In the genomic region with DNA sequence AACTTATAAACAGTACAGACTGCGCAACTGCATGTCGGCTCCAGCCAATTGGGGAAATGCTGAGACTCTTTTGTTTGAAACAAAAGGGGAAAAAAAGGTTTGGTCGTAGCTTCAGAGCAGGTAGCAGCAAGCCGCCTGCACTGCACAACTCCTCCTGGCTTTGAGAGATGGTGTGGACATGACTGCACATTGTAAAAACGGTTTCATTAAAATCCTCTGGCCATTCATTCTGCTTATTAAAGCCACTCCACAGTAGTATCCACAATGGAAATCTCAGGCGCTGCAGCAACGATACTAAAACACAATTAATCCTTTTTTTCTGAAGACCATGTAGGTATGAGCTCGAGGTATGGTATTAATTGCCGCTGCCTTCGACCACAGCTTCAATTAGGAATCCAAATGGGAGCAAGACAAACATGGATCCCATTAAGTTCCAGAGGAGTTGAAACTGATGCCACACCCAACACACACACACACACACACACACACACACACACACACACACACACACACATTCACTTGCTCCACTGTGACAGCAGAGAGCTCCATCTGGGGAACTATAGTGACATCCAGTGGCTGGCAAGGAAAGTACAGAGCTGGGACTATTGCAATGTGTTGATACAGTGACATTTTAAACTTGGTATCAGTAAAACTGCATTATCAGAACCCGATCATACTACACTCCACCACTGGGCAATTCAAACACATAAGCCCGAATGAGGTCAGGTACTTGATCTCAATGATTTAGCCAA, we compare ENCODE assay signal across 8 mouse cellular contexts.
DNase-seq lines count a peak whose midpoint lies in the region; ATAC-seq and TF ChIP-seq lines count a peak whose summit lies in the region.

No protein-coding gene starts in this region.

- no peak for TF ChIP-seq POLR2A in liver, adult 2 months (IDR thresholded peaks at IDR 0.05; ENCODE audit: extremely low read depth, insufficient read depth, low read length)

- no peak overlapping the region for H3K4me2 ChIP-seq in liver, embryonic 12.5 days
- H3K4me2 ChIP-seq in embryonic facial prominence, embryonic 12.5 days (replicated peaks), result 0 out of 2 replicates have a peak overlapping the region, but pooled peaks have one; percentile 11
- no peak overlapping the region for H3K4me2 ChIP-seq in hindbrain, embryonic 14.5 days (replicated peaks)
- no peak overlapping the region for H3K4me2 ChIP-seq in midbrain, embryonic 15.5 days

- H3K4me3 ChIP-seq in liver, adult 2 months (ENCODE audit: insufficient read depth, low read depth, low read length), result no peak overlapping the region
- H3K4me3 ChIP-seq in liver, embryonic 12.5 days, result no peak overlapping the region
- no peak overlapping the region for H3K4me3 ChIP-seq in embryonic facial prominence, embryonic 12.5 days
- no peak overlapping the region for H3K4me3 ChIP-seq in hindbrain, embryonic 14.5 days (replicated peaks; ENCODE audit: low read length)
- no peak overlapping the region for H3K4me3 ChIP-seq in midbrain, embryonic 15.5 days
- no peak overlapping the region for H3K4me3 ChIP-seq in heart, embryonic 10.5 days

- no peaks in the 10 kb centered on the region for H3K27me3 ChIP-seq in liver, adult 2 months (ENCODE audit: control insufficient read depth, insufficient read depth, low read length)
- H3K27me3 ChIP-seq in liver, embryonic 12.5 days (replicated peaks), result no peaks in the 10 kb centered on the region
- no peaks in the 10 kb centered on the region for H3K27me3 ChIP-seq in embryonic facial prominence, embryonic 12.5 days
- no peaks in the 10 kb centered on the region for H3K27me3 ChIP-seq in hindbrain, embryonic 14.5 days (ENCODE audit: control insufficient read depth, insufficient read depth, low read length)
- H3K27me3 ChIP-seq in midbrain, embryonic 15.5 days (replicated peaks), result no peaks in the 10 kb centered on the region
- H3K27me3 ChIP-seq in heart, embryonic 10.5 days (ENCODE audit: insufficient read depth, poor library complexity, severe bottlenecking), result no peaks in the 10 kb centered on the region

- 0 out of 2 replicates have a peak, but pooled peaks cover 4% of the 10 kb centered on the region for H3K4me1 ChIP-seq in liver, adult 2 months (ENCODE audit: control insufficient read depth, insufficient read depth, low read length)
- H3K4me1 ChIP-seq in liver, embryonic 12.5 days, result no peaks in the 10 kb centered on the region
- H3K4me1 ChIP-seq in embryonic facial prominence, embryonic 12.5 days, result no peaks in the 10 kb centered on the region
- H3K4me1 ChIP-seq in hindbrain, embryonic 14.5 days (replicated peaks; ENCODE audit: control insufficient read depth, insufficient read depth, low read length), result no peaks in the 10 kb centered on the region
- no peaks in the 10 kb centered on the region for H3K4me1 ChIP-seq in midbrain, embryonic 15.5 days
- H3K4me1 ChIP-seq in heart, embryonic 10.5 days, result no peaks in the 10 kb centered on the region

- H3K36me3 ChIP-seq in liver, adult 2 months (ENCODE audit: control insufficient read depth, insufficient read depth, low read length), result peaks cover 12% of the 10 kb centered on the region
- H3K36me3 ChIP-seq in liver, embryonic 12.5 days, result no peaks in the 10 kb centered on the region
- H3K36me3 ChIP-seq in embryonic facial prominence, embryonic 12.5 days, result no peaks in the 10 kb centered on the region
- H3K36me3 ChIP-seq in hindbrain, embryonic 14.5 days (replicated peaks; ENCODE audit: control insufficient read depth, insufficient read depth), result no peaks in the 10 kb centered on the region
- no peaks in the 10 kb centered on the region for H3K36me3 ChIP-seq in midbrain, embryonic 15.5 days (replicated peaks)
- H3K36me3 ChIP-seq in heart, embryonic 10.5 days, result no peaks in the 10 kb centered on the region

- no peaks in the 10 kb centered on the region for H3K9me3 ChIP-seq in liver, embryonic 12.5 days (replicated peaks)
- H3K9me3 ChIP-seq in embryonic facial prominence, embryonic 12.5 days, result no peaks in the 10 kb centered on the region
- no peaks in the 10 kb centered on the region for H3K9me3 ChIP-seq in hindbrain, embryonic 14.5 days (ENCODE audit: control insufficient read depth, low read length)
- no peaks in the 10 kb centered on the region for H3K9me3 ChIP-seq in midbrain, embryonic 15.5 days
- no peaks in the 10 kb centered on the region for H3K9me3 ChIP-seq in heart, embryonic 10.5 days

- peaks cover 12% of the 10 kb centered on the region; the same call in 1 of the 2 replicates for H3K79me2 ChIP-seq in liver, adult 2 months (ENCODE audit: control insufficient read depth, insufficient read depth, low read length)

- H3K9ac ChIP-seq in liver, adult 2 months (ENCODE audit: low read depth, low read length), result no peak overlapping the region
- H3K9ac ChIP-seq in liver, embryonic 12.5 days, result no peak overlapping the region
- no peak overlapping the region for H3K9ac ChIP-seq in embryonic facial prominence, embryonic 12.5 days
- H3K9ac ChIP-seq in hindbrain, embryonic 14.5 days, result no peak overlapping the region
- H3K9ac ChIP-seq in midbrain, embryonic 15.5 days, result no peak overlapping the region

- TF ChIP-seq CTCF in liver, adult 2 months (IDR thresholded peaks at IDR 0.05; ENCODE audit: low read depth, low read length), result peak; percentile 53

- intact Hi-C loops in left cerebral cortex, postnatal 25 days (cut with DNase I), result loop anchor here (5.0 kb wide), 1 partner anchor 1436 kb away; no protein-coding TSS in a partner anchor

- H3K27ac ChIP-seq in liver, adult 2 months (replicated peaks; ENCODE audit: insufficient read depth, low read depth, low read length), result no peak overlapping the region
- H3K27ac ChIP-seq in liver, embryonic 12.5 days, result no peak overlapping the region
- H3K27ac ChIP-seq in embryonic facial prominence, embryonic 12.5 days, result no peak overlapping the region
- no peak overlapping the region for H3K27ac ChIP-seq in hindbrain, embryonic 14.5 days
- H3K27ac ChIP-seq in midbrain, embryonic 15.5 days, result no peak overlapping the region
- H3K27ac ChIP-seq in heart, embryonic 10.5 days, result no peak overlapping the region

- no peak for ATAC-seq in liver, embryonic 12.5 days
- peak; percentile 41; the same call in 1 of the 2 replicates for ATAC-seq in embryonic facial prominence, embryonic 12.5 days (ENCODE audit: insufficient number of reproducible peaks, insufficient read depth, low FRiP score, low TSS enrichment)
- ATAC-seq in hindbrain, embryonic 14.5 days (ENCODE audit: low FRiP score), result peak; percentile 80
- peak; percentile 89 for ATAC-seq in midbrain, embryonic 15.5 days (replicated peaks)

- DNase-seq in liver, adult 2 months (ENCODE audit: extremely low read depth, low read depth, low spot score), result peak; percentile 36
- peak; percentile 64 for DNase-seq in hindbrain, embryonic 14.5 days (ENCODE audit: low spot score)
- DNase-seq in left cerebral cortex, postnatal 25 days (ENCODE audit: low spot score in 2 of 2), result peak; percentile 61 to 72
- DNase-seq in Muller cell, postnatal 12 days (ENCODE audit: inconsistent ontology term), result no peak
- DNase-seq in heart, embryonic 10.5 days (ENCODE audit: low spot score), result no peak

- 83% methylated on average over 12 of the region's 12 CpGs for WGBS in liver, adult 2 months
- WGBS in liver, embryonic 12.5 days (ENCODE audit: insufficient replicate concordance), result 66% methylated on average over 12 of the region's 12 CpGs
- 61% methylated on average over 12 of the region's 12 CpGs for WGBS in embryonic facial prominence, embryonic 12.5 days
- WGBS in hindbrain, embryonic 14.5 days, result 82% methylated on average over 12 of the region's 12 CpGs
- 77% methylated on average over 12 of the region's 12 CpGs for WGBS in midbrain, embryonic 15.5 days
- WGBS in heart, embryonic 10.5 days, result 82% methylated on average over 12 of the region's 12 CpGs

Comparison
In these comparisons a context has a peak if more than half of its experiments do, and no peak if none do; other contexts are left out.
1. DNase-seq: peak in liver, adult 2 months (single experiment), hindbrain, embryonic 14.5 days (single experiment) and left cerebral cortex, postnatal 25 days (2 of 2); none in Muller cell, postnatal 12 days (single experiment) and heart, embryonic 10.5 days (single experiment).